Mouse (Mus musculus) small intestine, adult 2 months (tissue): ENCODE results near the gene Rad9b. TPM values are rescaled to one million over a fixed set of nuclear protein-coding genes. Genes with fewer than 3 reads are reported as not detected.

ENCODE experiments used
- H3K27ac ChIP-seq: fragments of 200-500 bp; 2 replicates; pipeline ENCODE4 v1.5.1; 2012; ENCODE audit warnings: low read depth, low read length, control low read depth, inconsistent platforms; ENCODE audit not compliant: insufficient read depth
- H3K27me3 ChIP-seq: fragments of 200-500 bp; 2 replicates; pipeline ENCODE4 v1.6.1; 2012; ENCODE audit warnings: mild to moderate bottlenecking, moderate library complexity, low read length, inconsistent platforms; ENCODE audit not compliant: control insufficient read depth, insufficient read depth
- H3K36me3 ChIP-seq: fragments of 200-500 bp; 2 replicates; pipeline ENCODE4 v1.6.1; 2012; ENCODE audit warnings: mild to moderate bottlenecking, low read length, control low read depth, inconsistent platforms; ENCODE audit not compliant: control insufficient read depth, insufficient read depth
- H3K4me1 ChIP-seq: fragments of 200-500 bp; 2 replicates; pipeline ENCODE4 v1.6.1; 2012; ENCODE audit warnings: low read length, inconsistent platforms, mixed read lengths; ENCODE audit not compliant: control insufficient read depth, insufficient read depth, insufficient read length
- H3K4me3 ChIP-seq: fragments of 200-500 bp; 2 replicates; pipeline ENCODE4 v1.5.1; 2012; ENCODE audit warnings: low read depth, mild to moderate bottlenecking, control low read depth, inconsistent platforms, low read length, moderate library complexity
- CTCF ChIP-seq: fragments of 200-500 bp; IDR thresholded peaks from 2 replicates; pipeline ENCODE4 v1.5.1; 2012; ENCODE audit warnings: low read depth, mild to moderate bottlenecking, control low read depth, inconsistent platforms, low read length, moderate library complexity, mixed read lengths; ENCODE audit not compliant: insufficient replicate concordance, insufficient read length; ENCODE audit errors: extremely low read depth
- POLR2A ChIP-seq: fragments of 200-500 bp; IDR thresholded peaks from 2 replicates; pipeline ENCODE4 v1.6.1; 2012; ENCODE audit warnings: low read depth, mild to moderate bottlenecking, control low read depth, inconsistent platforms, low read length, moderate library complexity
- WGBS: fragments of 180-500 bp; shearing (Covaris S2); methylation state at CpG from one replicate; pipeline ENCODE4 v1.1.7; 2018; 5-methylcytosine and 5-hydroxymethylcytosine counted together
- polyA plus RNA-seq: library from polyadenylated mRNA; depleted of rRNA; stranded (reverse); fragments of >200 nt; gene quantifications from 2 replicates; pipeline ENCODE4 v1.2.3, GENCODE M21; 2012

The Rad9b gene
- polyA plus RNA-seq, 1 experiment, result 0.98 TPM

DNA sequence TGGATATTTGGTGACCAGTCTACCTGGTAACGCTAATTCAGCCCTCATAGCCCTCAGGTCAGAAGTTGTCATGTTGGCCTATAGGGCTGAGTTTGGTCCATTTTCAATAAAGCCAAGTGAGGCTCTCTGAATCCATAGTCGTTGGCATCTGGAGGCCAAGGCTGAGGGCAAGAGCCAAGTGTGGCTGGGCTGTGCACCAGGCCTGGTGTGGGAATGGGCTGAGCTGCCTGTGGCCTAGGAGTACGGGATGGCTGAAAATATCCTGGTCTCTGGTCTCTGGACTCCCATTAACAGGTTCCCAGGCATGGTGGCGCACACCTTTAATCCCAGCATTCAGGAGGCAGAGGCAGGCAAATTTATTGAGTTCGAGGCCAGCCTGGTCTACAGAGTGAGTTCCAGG is 36.0 kb upstream of the Rad9b start:
- H3K36me3 ChIP-seq, result peaks cover 2% of the 10 kb centered on the region; the same call in 1 of the 2 replicates
- H3K27me3 ChIP-seq, result no peaks in the 10 kb centered on the region
- H3K27ac ChIP-seq, result no peak overlapping the region
- H3K4me3 ChIP-seq, result no peak overlapping the region
- TF ChIP-seq POLR2A (no peak), CTCF (no peak)
- peaks cover 8% of the 10 kb centered on the region for H3K4me1 ChIP-seq
- WGBS, result 88% methylated on average over 5 of the region's 5 CpGs

DNA sequence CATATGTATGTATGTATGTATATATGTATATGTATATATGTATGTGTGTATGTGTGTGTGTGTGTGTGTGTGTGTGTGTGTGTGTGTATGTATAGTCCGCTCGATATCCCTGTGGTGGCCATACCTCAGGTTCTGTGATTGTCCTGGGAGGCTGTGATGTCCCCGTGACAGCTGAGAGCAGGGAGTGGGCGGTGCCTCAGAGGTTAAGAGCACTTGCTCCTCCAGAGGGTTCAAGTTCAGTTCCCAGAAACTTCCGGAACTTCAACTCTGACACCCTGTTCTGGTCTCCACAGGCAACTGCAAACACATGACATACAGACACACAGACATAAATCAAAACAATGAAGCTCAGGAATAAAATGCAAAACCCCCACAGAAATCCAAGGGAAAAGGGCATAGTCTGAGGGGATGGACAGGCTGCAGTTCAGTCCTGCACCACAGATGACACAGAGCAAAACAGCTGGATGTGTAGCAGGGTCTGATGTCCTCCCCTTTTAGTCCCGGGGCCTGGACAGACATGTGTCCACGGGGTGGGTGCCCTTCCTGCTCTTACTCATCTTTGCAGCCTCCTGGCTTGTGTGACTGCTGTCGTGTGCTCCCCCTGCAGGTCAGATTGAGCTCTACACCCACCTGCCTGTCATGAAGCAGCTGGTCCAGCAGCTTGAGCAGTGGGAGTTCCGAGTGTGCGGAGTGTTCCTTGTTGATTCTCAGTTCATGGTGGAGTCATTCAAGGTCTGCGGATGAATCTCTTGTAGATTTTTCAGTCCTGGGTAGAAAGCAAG is 25.5 kb upstream of the Rad9b start:
- TF ChIP-seq POLR2A, result no peak
- peak; percentile 81; the same call in 1 of the 2 replicates for TF ChIP-seq CTCF
- Histone ChIP-seq H3K4me3 (no peak overlapping the region), H3K27me3 (no peaks in the 10 kb centered on the region), H3K36me3 (peaks cover 28% of the 10 kb centered on the region), H3K4me1 (no peaks in the 10 kb centered on the region), H3K27ac (no peak overlapping the region)
- WGBS, result 45% methylated on average over 11 of the region's 11 CpGs

DNA sequence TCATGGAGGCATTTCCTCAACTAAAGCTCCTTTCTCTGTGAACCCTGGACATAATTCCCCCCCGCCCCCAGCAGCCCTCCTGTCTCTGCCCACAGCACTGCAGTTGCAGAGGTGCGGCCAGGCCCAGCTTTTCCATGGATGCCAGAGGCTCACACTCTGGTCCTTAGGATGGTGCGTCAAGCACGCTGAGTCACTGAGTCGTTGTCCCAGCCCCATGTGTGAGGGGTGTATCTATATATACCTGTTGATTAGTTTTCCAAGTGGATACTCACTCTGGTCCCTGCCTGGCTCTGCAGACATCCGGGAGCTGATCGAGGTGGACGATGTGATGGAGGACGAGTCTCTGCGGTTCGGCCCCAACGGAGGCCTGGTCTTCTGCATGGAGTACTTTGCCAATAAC is 24.1 kb upstream of the Rad9b start:
- Histone ChIP-seq H3K27ac (no peak overlapping the region), H3K4me3 (no peak overlapping the region), H3K27me3 (no peaks in the 10 kb centered on the region), H3K4me1 (no peaks in the 10 kb centered on the region), H3K36me3 (peaks cover 28% of the 10 kb centered on the region)
- WGBS, result 94% methylated on average over 12 of the region's 12 CpGs
- no peak for TF ChIP-seq CTCF
- TF ChIP-seq POLR2A, result no peak

DNA sequence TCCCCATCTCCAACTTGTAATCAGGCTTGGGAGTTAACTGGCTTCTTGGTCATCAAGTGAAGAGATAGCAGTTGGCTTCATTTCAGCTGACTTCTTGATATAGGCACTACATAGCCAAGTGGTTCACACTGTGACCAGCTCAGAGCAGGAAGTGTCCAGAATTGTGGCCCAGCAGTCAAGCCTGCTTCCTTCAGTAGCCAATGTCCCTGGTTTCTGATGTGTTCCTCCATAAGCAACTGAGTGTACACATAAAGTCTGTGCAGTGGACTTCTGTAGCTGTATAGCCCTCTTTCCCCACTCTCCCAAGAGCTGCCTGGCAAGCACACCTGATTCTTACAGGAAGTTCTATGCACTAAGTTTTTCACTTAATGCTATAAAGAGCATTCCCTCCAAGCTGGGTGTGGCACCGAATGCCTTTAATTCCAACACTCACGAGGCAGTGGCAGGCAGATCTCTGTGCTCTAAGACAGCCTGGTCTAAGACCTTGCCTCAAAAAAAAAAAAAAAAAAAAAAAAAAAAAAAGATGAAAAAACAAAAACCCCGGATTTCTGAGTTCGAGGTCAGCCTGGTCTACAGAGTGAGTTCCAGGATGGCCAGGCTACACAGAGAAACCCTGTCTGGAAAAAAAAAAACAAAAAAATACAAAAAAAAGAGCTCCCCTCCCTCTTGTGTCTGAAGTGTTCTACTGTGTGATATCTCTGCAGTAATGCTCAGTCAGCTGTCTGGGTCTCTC is 23.2 kb upstream of the Rad9b start:
- no peak for TF ChIP-seq POLR2A
- TF ChIP-seq CTCF, result no peak
- peaks cover 23% of the 10 kb centered on the region for H3K36me3 ChIP-seq
- H3K27ac ChIP-seq, result no peak overlapping the region
- no peak overlapping the region for H3K4me3 ChIP-seq
- 85% methylated on average over 4 of the region's 4 CpGs for WGBS
- H3K27me3 ChIP-seq, result no peaks in the 10 kb centered on the region
- H3K4me1 ChIP-seq, result no peaks in the 10 kb centered on the region

DNA sequence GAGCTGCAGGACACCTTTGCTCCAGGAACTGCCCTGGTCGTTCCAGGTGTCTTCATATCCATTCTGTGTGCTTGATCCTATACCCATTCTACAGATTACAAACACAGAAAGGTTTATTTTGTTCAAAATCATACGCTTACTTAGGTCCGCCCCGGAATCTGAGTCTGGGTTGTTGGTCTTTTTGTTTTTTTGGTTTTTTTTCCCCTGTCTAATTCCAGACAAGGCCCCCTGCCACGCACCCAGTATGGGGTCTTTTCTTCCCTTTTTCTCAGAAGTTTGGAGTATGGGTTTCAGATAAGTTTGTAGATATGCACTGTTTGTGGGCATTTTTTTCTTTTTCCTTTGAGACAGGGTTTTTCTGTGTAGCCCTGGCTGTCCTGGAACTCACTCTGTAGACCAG is 18.8 kb upstream of the Rad9b start:
- Histone ChIP-seq H3K36me3 (peaks cover 3% of the 10 kb centered on the region; the same call in 1 of the 2 replicates), H3K27me3 (no peaks in the 10 kb centered on the region), H3K27ac (peak overlapping the region; percentile 62), H3K4me3 (peak overlapping the region; percentile 71), H3K4me1 (peaks cover 2% of the 10 kb centered on the region; the same call in 1 of the 2 replicates)
- WGBS, result 6% methylated on average over 5 of the region's 5 CpGs
- no peak for TF ChIP-seq CTCF
- TF ChIP-seq POLR2A, result no peak

DNA sequence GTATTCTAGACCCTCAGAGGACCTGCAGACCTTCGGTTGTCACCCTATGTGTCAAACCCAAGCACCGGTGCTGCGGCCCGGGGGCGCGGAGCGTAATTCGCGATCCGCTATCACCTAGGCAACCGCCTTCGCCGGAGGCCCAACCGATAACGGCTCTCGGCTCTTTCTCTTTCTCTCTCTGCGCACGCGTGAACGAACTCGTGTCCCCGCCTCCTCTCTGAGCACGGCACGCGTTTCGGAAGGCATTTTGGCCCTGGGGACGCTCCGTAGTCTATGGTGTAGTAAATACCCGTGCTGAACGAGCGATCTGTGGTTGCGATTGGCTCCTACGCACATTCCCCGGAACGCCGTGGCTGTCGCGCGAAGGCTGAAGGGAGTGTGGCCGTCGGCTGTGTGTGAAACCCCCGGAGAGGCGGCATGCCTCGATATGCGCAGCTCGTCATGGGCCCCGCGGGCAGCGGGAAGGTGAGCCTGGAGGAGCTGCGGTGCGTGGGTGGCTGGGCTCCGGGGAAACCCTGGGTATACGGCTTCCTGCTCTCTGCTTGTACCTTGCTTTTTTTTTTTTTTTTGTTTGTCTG is 18.2 kb upstream of the Rad9b start, which contains the start of gene Fam216a:
Gene Fam216a (minus strand): TSS at position 173 of the 578 bp plus-strand sequence.
- peaks cover 3% of the 10 kb centered on the region; the same call in 1 of the 2 replicates for H3K36me3 ChIP-seq
- H3K4me3 ChIP-seq, result peak within 1 kb of the TSS; percentile 71
- no peak for TF ChIP-seq CTCF
- peak; percentile 50; the same call in 1 of the 2 replicates for TF ChIP-seq POLR2A
- peaks cover 2% of the 10 kb centered on the region; the same call in 1 of the 2 replicates for H3K4me1 ChIP-seq
- no peaks in the 10 kb centered on the region for H3K27me3 ChIP-seq
- peak within 1 kb of the TSS; percentile 62 for H3K27ac ChIP-seq
- WGBS, result under 1% methylated on average over 53 of the region's 53 CpGs
